Mouse (Mus musculus) right cerebral cortex, postnatal 36 days (tissue): ENCODE measurements at regions not wholly inside any gene's neighbourhood (a gene's known extent, or its start where the extent isn't known, plus 50 kb on each side); places are given as distances from the start of the nearest gene placed in this dataset.

Experiments
- DNase-seq, 2 experiments: peaks; one replicate each; pipeline ENCODE4 v3.0.0; 2022; ENCODE audit warnings: low spot score in 2 of 2, mixed read lengths in 1 of 2

DNA sequence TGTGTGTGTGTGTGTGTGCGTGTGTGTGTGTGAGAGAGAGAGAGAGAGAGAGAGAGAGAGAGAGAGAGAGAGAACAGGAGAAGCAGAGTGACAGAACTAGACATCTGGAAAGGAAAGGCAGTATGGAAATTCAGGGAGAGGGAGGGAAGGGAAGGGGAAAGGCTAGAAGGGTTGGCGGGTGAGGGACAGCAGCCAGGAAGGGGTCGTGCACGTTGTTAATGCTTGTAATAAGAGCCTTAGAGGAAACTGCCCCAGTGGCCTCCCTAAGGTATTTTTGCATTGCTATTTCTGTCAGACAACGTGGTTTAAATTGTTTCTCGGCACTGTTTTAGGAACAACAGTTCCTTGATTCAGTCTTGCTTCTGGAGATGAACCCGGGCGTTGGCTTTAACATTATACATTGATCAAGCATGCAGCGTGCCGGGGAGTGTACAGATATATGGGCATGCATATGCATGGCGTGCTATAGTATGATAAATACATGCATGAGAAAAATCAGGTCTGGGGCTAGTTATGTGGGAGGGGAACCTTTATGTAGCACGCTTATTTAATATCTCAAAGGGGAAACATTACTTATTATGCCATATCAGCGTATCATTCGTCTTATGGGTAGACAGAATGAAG lies 52.6 kb upstream of the Ptgfrn start:
- no peak for DNase-seq

- DNase-seq = no peak
These were observed 52.0 kb upstream of the Ptgfrn start for GRCm38 (mm10) chr3:101161941-101162531.

DNA sequence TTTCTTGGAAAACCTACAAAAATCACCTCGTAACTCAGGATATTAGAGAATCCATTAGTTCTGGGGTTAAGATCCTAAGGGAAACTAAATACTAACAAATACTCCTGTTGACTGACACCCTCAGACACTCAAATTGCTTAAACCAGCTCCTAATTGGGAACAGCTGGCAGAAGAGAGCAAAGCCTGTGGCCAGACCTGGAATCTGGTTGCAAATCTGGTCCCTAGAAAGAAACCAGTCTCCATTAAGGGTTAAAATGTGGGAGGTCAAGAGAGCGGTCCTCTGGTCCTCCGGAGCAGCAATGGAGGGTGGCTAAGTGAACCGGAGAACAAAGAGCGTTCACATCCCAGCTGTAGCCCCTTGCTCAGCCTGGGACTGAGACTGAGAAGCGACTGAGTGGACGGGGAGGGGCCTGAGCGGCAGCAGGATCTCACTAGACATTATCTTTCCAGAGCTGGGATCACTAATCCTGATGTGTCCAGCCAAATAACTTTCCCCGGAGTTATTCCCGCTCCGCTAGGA lies 51.4 kb upstream of the Ptgfrn start:
- DNase-seq = no peak
